Mouse (Mus musculus) kidney, embryonic 14.5 days (tissue): ENCODE measurements around the gene Ten1. TPM values are rescaled to one million over a fixed set of nuclear protein-coding genes. Genes with fewer than 3 reads are reported as not detected.
A peak's percentile ranks its signal among the peaks of the same experiment; 100 is the strongest.

Source experiments
- ATAC-seq: fragments of 200-750 bp; cut with Nextera tagmentation; 2 replicates; pipeline ENCODE4 v1.8.0; 2017; ENCODE audit warnings: moderate number of reproducible peaks, mild to moderate bottlenecking, moderate TSS enrichment, moderate library complexity; ENCODE audit not compliant: low FRiP score, low TSS enrichment
- H3K27ac ChIP-seq: fragments of 300-500 bp; sonication (generic); 2 replicates; pipeline ENCODE4 v1.5.1; 2014; ENCODE audit warnings: low read depth, mild to moderate bottlenecking, low read length, moderate library complexity, mixed read lengths
- H3K27me3 ChIP-seq: fragments of 300-500 bp; sonication (generic); 2 replicates; pipeline ENCODE4 v1.6.1; 2014; ENCODE audit warnings: mild to moderate bottlenecking, low read length; ENCODE audit not compliant: control insufficient read depth, insufficient read depth
- H3K36me3 ChIP-seq: fragments of 300-500 bp; sonication (generic); 2 replicates; pipeline ENCODE4 v1.6.1; 2014; ENCODE audit warnings: low read length, mixed read lengths; ENCODE audit not compliant: control insufficient read depth, insufficient read depth
- H3K4me1 ChIP-seq: fragments of 300-500 bp; sonication (generic); 2 replicates; pipeline ENCODE4 v1.6.1; 2014; ENCODE audit warnings: low read length, mixed read lengths; ENCODE audit not compliant: control insufficient read depth, insufficient read depth
- H3K4me2 ChIP-seq: fragments of 300-500 bp; sonication (generic); replicated peaks from 2 replicates; pipeline ENCODE4 v1.6.1; 2014; ENCODE audit warnings: low read depth, mild to moderate bottlenecking, low read length
- H3K4me3 ChIP-seq: fragments of 300-500 bp; sonication (generic); 2 replicates; pipeline ENCODE4 v1.5.1; 2014; ENCODE audit warnings: mild to moderate bottlenecking, low read length
- H3K9ac ChIP-seq: fragments of 300-500 bp; sonication (generic); 2 replicates; pipeline ENCODE4 v1.6.1; 2014; ENCODE audit warnings: low read depth, mild to moderate bottlenecking, low read length, moderate library complexity
- H3K9me3 ChIP-seq: fragments of 300-500 bp; sonication (generic); 2 replicates; pipeline ENCODE4 v1.6.1; 2016; ENCODE audit warnings: low read length; ENCODE audit not compliant: control insufficient read depth
- WGBS: fragments of 180-500 bp; shearing (Covaris S2); extraction: QIAGEN DNeasy Blood & Tissue Kit; methylation state at CpG from one replicate; pipeline ENCODE4 v1.1.7; 2014; 5-methylcytosine and 5-hydroxymethylcytosine counted together
- polyA plus RNA-seq: library from polyadenylated mRNA; unstranded; fragments of >200 nt; fragmentation: Nextera tagmentation; extraction: Ambion mirVana; gene quantifications from 2 replicates; pipeline ENCODE4 v1.2.1, GENCODE M21; 2014

Gene Ten1
- 74.1 and 76.3 TPM in 2 replicates for polyA plus RNA-seq

- WGBS = under 1% methylated on average over 62 of the region's 62 CpGs
- Histone ChIP-seq H3K9ac (peak within 1 kb of the TSS; percentile 77), H3K4me3 (peak within 1 kb of the TSS; percentile 50), H3K36me3 (peaks cover 11% of the 10 kb centered on the region; the same call in 1 of the 2 replicates), H3K4me1 (peaks cover 11% of the 10 kb centered on the region; the same call in 1 of the 2 replicates), H3K27ac (peak within 1 kb of the TSS; percentile 86), H3K4me2 (peak within 1 kb of the TSS; percentile 78), H3K27me3 (no peaks in the 10 kb centered on the region), H3K9me3 (no peaks in the 10 kb centered on the region)
- ATAC-seq = peak; percentile 98
Observed at GRCm38 (mm10) chr11:116198639-116199531, at the start of gene Ten1, which contains the start of gene Acox1. Ten1 (plus strand) TSS chr11:116198855. Acox1 (minus strand) TSS chr11:116199045.

DNA sequence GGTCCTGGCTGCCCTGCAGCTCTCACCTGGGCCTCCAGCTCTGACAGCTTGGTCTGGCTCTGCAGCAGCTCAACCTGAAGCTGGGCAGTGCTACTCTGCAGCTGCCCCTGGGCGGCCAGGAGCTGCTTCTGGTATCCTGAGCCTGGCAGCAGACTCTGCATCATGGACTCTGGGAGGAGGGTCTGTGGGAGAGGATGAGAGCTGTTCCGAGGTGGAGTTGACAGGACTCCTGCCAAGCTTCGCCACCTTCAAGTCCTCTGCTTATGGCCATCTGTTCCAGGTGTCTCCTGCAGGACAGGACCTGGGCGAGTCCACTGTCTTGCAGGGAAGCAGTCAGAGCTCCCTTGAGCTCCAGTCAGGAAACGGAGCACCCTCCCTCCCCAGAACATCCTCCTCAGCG, 49.3 kb upstream of the Ten1 start:
- ATAC-seq = no peak
- Histone ChIP-seq H3K27ac (no peak overlapping the region), H3K27me3 (no peaks in the 10 kb centered on the region), H3K4me1 (no peaks in the 10 kb centered on the region), H3K36me3 (peaks cover 95% of the 10 kb centered on the region), H3K4me3 (no peak overlapping the region), H3K9me3 (no peaks in the 10 kb centered on the region), H3K9ac (no peak overlapping the region), H3K4me2 (no peak overlapping the region)
- 80% methylated on average over 6 of the region's 6 CpGs for WGBS

DNA sequence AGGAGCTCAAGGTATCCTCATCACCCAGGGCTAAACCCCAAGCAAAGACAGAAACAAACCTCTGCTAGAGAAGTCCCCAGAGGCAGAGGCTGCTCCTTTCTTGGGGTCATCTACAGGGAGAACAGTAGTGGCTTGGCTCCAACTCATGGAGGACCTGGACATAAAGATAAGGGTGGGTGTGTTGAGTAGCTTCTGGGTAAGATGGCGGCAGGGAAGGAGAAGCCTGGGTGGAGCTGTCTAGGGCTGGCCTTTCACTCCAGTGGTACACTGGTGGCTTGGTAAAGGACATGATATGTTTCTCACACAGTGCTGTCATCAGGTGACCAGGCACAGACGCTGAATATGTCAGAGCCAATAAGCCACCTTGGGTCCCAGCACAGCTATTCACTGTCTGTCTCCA, 47.7 kb upstream of the Ten1 start:
- ATAC-seq = no peak
- Histone ChIP-seq H3K4me1 (no peaks in the 10 kb centered on the region), H3K4me3 (no peak overlapping the region), H3K9me3 (no peaks in the 10 kb centered on the region), H3K27ac (no peak overlapping the region), H3K4me2 (no peak overlapping the region), H3K27me3 (no peaks in the 10 kb centered on the region), H3K9ac (no peak overlapping the region), H3K36me3 (peaks cover 95% of the 10 kb centered on the region)
- 94% methylated on average over 2 of the region's 2 CpGs for WGBS

GRCm38 (mm10) chr11:116161312-116161711, 37.3 kb upstream of the Ten1 start:
- Histone ChIP-seq H3K4me1 (peaks cover 14% of the 10 kb centered on the region), H3K9ac (peak overlapping the region; percentile 31; the same call in 1 of the 2 replicates), H3K9me3 (no peaks in the 10 kb centered on the region), H3K27me3 (no peaks in the 10 kb centered on the region), H3K36me3 (peaks cover 37% of the 10 kb centered on the region), H3K4me2 (no peak overlapping the region), H3K4me3 (no peak overlapping the region), H3K27ac (no peak overlapping the region)
- no peak for ATAC-seq
- WGBS = 72% methylated on average over 12 of the region's 12 CpGs

GRCm38 (mm10) chr11:116162146-116162545, 36.5 kb upstream of the Ten1 start:
- Histone ChIP-seq H3K4me2 (no peak overlapping the region), H3K36me3 (peaks cover 29% of the 10 kb centered on the region), H3K9ac (no peak overlapping the region), H3K4me1 (peaks cover 22% of the 10 kb centered on the region), H3K27me3 (no peaks in the 10 kb centered on the region), H3K9me3 (no peaks in the 10 kb centered on the region), H3K27ac (no peak overlapping the region), H3K4me3 (no peak overlapping the region)
- no peak for ATAC-seq
- 84% methylated on average over 10 of the region's 10 CpGs for WGBS

GRCm38 (mm10) chr11:116163002-116163401, 35.7 kb upstream of the Ten1 start:
- H3K4me3 ChIP-seq = no peak overlapping the region
- H3K9me3 ChIP-seq = no peaks in the 10 kb centered on the region
- H3K4me1 ChIP-seq = peaks cover 22% of the 10 kb centered on the region
- 15% methylated on average over 9 of the region's 9 CpGs for WGBS
- peak; percentile 63 for ATAC-seq
- no peak overlapping the region for H3K9ac ChIP-seq
- no peak overlapping the region for H3K4me2 ChIP-seq
- no peak overlapping the region for H3K27ac ChIP-seq
- H3K27me3 ChIP-seq = no peaks in the 10 kb centered on the region
- peaks cover 20% of the 10 kb centered on the region; the same call in 1 of the 2 replicates for H3K36me3 ChIP-seq

GRCm38 (mm10) chr11:116167232-116167631, 31.4 kb upstream of the Ten1 start:
- ATAC-seq = no peak
- H3K27ac ChIP-seq = peak overlapping the region; percentile 93
- no peaks in the 10 kb centered on the region for H3K27me3 ChIP-seq
- WGBS = 8% methylated on average over 6 of the region's 6 CpGs
- H3K9ac ChIP-seq = peak overlapping the region; percentile 80
- peaks cover 22% of the 10 kb centered on the region for H3K4me1 ChIP-seq
- peaks cover 18% of the 10 kb centered on the region; the same call in 1 of the 2 replicates for H3K36me3 ChIP-seq
- peak overlapping the region; percentile 76 for H3K4me3 ChIP-seq
- no peaks in the 10 kb centered on the region for H3K9me3 ChIP-seq
- peak overlapping the region; percentile 87 for H3K4me2 ChIP-seq

DNA sequence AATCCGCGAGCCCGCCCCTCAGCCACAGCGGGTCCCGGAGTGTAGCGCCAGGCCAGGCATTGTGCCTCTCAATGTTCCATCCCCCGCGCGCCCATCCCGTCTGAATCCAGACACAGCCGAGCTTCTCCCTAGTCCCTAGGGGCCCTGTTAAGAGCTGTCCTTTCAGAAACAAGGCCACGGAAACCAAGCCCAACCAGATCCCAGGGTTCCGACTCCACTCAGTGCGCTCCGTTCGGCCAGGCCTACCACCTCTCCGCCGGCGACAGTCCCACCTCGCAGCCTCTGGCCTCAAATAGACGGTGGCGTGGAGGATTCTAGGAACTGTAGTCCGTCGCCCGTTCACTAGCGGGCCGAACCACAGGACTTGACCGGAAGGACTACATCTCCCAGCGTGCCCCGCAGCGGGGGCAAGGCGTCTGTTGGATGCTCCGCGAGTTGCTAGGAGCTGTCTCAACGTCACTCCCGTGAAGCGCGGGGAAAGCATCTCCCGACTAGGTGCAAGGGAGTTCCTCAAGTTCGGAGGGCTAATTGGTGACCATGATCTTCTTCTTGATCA, 30.7 kb upstream of the Ten1 start, which contains the start of gene Fbf1:
TSS of gene Fbf1 (minus strand) at position 283 of the 556 bp plus-strand sequence.
- WGBS = under 1% methylated on average over 40 of the region's 40 CpGs
- peaks cover 24% of the 10 kb centered on the region for H3K36me3 ChIP-seq
- peak within 1 kb of the TSS; percentile 80 for H3K9ac ChIP-seq
- peak; percentile 98 for ATAC-seq
- H3K27me3 ChIP-seq = no peaks in the 10 kb centered on the region
- H3K4me2 ChIP-seq = peak within 1 kb of the TSS; percentile 87
- H3K27ac ChIP-seq = peak within 1 kb of the TSS; percentile 93
- H3K4me3 ChIP-seq = peak within 1 kb of the TSS; percentile 76
- peaks cover 22% of the 10 kb centered on the region for H3K4me1 ChIP-seq
- no peaks in the 10 kb centered on the region for H3K9me3 ChIP-seq

GRCm38 (mm10) chr11:116169214-116169613, 29.4 kb upstream of the Ten1 start:
- Histone ChIP-seq H3K4me3 (no peak overlapping the region), H3K9ac (no peak overlapping the region), H3K4me2 (no peak overlapping the region), H3K4me1 (0 out of 2 replicates have a peak, but pooled peaks cover 10% of the 10 kb centered on the region), H3K9me3 (no peaks in the 10 kb centered on the region), H3K27ac (no peak overlapping the region), H3K27me3 (no peaks in the 10 kb centered on the region), H3K36me3 (peaks cover 36% of the 10 kb centered on the region)
- no peak for ATAC-seq
- 87% methylated on average over 3 of the region's 3 CpGs for WGBS
